Mouse (Mus musculus) left cerebral cortex, adult 8-10 months (tissue): Measurements from ENCODE around the gene Tcp11l1. TPM values are rescaled to one million over a fixed set of nuclear protein-coding genes. Genes with fewer than 3 reads are reported as not detected.

Experiments
- DNase-seq, 2 experiments: peaks; one replicate each; pipeline ENCODE4 v3.0.0; 2022; ENCODE audit warnings: low spot score in 2 of 2
- total RNA-seq, 4 experiments: library from RNA; stranded (reverse); gene quantifications; 2 replicates each; pipeline ENCODE4 v1.2.4; 2022

The Tcp11l1 gene
- total RNA-seq, 4 experiments from 2014 or later: 34.4 to 45.6 (median 39.4) TPM

GRCm38 (mm10) chr2:104712486-104712809 is 479 bp upstream of the Tcp11l1 start:
- no peak for DNase-seq

DNA sequence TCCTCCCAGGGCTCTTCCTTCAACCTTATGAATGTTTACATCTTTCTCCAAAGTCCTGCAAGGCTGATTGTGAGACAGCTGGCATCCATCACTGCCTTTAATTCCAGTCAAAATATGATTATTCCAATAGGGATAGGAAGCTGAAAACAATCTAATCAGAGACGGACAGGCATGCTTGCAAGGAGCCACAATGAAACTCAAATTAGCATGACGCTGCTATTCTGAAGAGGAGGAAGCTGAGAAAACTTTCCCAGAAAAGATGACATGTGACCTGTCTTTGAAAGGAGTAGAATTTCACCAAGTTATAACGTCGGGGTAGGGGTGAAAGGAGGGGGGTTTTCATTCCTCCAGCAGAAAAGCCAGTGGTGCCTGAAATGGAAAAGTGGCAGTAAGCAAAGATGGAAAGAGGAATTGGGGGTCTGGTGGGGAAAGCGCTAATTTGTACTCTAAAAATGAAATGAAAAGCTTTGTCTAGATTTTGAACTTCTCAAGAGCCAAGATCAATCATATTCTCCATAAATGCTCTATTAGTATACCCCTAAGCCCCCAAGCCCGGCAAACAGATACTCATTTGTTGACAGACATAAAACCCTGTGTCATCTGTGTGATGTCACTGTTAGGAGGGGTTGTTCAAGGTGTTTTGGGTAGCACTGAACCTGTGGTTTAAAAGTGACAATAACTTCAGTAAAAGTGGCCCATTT is 1.1 kb downstream of the Tcp11l1 start:
- DNase-seq: no peak

GRCm38 (mm10) chr2:104709786-104710337 is 2.1 kb downstream of the Tcp11l1 start:
- no peak for DNase-seq

GRCm38 (mm10) chr2:104704355-104704754 is 7.6 kb downstream of the Tcp11l1 start:
- no peak for DNase-seq

DNA sequence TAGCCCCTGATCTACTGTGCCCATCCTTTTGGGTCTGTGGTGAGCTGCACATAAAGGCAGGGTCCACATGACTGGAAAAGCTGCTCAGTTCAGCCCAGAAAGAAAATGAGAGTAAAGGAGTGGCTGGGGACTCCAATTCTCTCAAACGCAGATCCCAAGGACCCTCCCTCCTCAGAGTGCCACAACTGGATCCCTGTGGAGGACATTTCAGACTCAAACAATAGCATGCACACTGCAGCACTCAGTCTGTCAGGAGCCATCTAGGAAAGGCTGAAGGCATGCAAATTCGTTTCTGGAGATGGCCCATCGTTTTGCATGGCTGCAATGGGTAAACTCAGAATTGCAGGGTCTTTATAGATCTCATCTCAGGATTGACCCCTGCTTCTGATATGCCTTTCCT is 8.8 kb downstream of the Tcp11l1 start:
- DNase-seq: no peak

DNA sequence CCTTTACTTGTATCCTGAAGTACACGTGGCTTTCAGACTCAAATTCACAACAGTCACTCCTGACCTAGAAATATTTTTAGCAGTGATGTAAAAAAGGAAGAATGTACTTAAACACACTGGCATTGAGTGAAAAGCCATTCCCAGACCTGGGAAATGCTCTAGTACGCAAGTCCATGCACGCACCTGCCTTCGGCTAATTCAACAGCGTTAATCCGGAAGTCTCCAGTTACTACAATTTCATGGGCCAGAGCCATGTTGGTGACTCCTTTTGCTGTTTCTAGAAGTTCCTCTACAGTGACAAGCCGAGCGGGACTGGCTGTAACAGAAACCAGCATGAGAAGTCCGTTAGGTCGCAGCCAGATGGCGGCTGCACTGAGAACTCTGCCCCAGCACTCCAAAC is 12.3 kb downstream of the Tcp11l1 start:
- DNase-seq: no peak

GRCm38 (mm10) chr2:104692551-104692950 is 19.4 kb downstream of the Tcp11l1 start:
- no peak for DNase-seq

GRCm38 (mm10) chr2:104690720-104691119 is 21.2 kb downstream of the Tcp11l1 start:
- no peak for DNase-seq

DNA sequence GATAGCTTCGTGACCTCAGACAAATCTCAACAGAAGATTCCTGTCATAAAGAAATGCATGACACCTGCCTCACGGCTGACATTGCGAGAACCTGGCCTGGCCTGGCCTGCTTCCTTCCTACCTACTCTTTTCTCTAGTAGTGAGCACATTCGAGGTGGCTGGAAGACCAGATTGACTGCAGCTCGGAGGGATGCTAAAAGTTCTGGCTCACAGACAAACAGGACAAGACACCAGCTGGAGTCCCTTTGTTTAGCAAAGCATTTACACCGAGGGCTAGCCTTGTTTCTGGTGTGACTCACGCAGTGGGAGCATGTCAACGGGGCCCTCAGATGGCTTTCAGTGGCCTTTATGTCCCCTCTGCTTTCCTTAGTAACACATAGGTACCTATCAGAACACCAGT is 23.2 kb downstream of the Tcp11l1 start:
- DNase-seq: no peak

- DNase-seq: no peak
Measured at GRCm38 (mm10) chr2:104688321-104688720, 23.6 kb downstream of the Tcp11l1 start.

- no peak for DNase-seq
Measured at GRCm38 (mm10) chr2:104687261-104687660, 24.7 kb downstream of the Tcp11l1 start.

DNA sequence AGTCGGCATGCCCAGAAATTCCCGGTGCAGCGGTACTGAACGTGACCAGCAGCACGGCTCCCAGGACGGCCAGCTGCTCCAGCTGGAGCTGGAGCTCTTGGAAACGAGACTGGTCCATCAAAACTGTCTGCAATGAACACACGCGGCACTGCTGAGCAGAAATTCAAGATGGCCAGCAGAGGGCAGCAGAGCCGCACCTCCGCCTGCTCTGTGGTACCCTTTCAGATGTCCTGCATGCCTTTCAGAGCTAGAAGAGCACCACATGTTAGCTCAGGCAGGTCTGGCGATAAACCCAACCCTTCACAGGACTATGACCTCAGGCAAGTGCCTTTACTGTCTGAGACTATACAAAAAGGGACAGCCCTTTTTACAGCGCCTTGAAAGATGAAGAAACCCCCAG is 26.6 kb downstream of the Tcp11l1 start:
- peak; percentile 52 to 61 for DNase-seq

GRCm38 (mm10) chr2:104684771-104685170 is 27.2 kb downstream of the Tcp11l1 start:
- no peak for DNase-seq

DNA sequence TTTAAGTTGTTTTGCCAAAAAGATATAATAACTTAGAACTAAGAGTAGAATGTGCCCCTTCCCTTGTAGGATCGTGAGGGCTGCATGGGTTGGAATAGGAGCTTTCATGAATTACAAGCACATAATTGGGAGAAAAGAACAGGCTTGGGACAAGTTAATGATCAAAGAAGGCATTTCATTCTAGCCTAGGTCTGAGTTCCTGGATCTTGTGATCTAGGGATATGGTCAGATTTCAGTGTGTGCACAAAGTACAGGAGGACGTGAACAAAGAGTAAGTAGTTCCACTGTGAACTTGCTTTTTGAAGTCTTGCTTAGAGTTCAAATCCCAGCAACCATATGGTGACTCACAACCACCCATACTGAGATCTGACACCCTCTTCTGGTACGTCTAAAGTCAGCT is 34.6 kb downstream of the Tcp11l1 start:
- DNase-seq: no peak

- DNase-seq: no peak
Measured at GRCm38 (mm10) chr2:104671724-104672123, 40.2 kb downstream of the Tcp11l1 start.

GRCm38 (mm10) chr2:104669122-104669804 is 42.7 kb downstream of the Tcp11l1 start:
- DNase-seq: no peak

DNA sequence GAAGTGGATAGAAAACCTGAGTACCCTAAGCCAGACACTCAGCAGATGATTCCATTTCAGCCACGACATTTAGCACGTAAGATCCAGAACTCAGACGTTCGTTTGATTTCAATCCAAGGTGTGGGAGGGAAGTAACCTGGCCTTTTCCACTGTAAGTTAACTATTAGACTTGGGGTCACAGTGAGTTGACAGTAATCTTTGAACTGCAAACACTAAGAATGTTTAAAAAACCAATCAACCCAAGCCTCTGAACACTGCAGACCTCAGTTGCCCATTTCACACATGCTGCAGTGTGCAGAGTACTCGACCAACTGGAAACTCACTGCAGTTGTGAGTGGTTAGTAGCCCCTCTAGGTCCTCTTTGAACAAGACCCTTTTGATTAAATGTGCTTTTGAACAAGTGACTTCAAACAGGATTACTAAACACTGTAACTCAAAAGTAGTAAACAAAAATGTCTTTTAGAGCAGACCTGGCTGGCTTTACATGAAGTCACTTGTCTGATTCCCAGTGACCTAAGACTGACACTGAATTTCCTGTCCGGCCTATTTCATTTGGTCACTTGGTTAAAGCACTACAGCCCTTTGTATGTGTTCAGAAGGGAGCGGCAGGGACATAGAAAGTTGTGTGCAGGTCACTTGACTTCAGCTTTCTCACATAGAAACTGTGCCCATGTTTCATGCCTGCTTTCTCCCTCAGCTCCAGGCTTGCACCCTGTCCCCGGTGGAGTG is 48.4 kb downstream of the Tcp11l1 start:
- no peak for DNase-seq

DNA sequence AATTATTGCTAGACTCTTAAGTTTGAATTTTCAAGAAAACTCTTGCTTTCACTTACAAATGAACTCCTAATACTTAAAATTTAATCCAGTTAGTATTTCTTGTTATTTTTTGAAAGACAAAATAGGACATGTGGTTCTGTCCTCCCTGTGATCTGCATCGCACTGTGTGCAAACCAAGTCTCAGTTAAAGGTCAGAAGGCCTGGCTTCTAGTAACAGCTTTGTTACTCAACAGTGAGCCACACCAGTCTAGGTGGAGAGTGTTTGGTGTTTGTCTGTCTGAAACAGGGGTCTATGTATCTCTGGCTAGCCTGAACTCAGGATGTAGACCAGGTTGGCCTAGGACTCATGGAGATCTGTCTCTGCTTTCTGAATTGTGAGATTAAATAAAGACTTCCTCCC is 53.3 kb downstream of the Tcp11l1 start:
- DNase-seq: no peak

DNA sequence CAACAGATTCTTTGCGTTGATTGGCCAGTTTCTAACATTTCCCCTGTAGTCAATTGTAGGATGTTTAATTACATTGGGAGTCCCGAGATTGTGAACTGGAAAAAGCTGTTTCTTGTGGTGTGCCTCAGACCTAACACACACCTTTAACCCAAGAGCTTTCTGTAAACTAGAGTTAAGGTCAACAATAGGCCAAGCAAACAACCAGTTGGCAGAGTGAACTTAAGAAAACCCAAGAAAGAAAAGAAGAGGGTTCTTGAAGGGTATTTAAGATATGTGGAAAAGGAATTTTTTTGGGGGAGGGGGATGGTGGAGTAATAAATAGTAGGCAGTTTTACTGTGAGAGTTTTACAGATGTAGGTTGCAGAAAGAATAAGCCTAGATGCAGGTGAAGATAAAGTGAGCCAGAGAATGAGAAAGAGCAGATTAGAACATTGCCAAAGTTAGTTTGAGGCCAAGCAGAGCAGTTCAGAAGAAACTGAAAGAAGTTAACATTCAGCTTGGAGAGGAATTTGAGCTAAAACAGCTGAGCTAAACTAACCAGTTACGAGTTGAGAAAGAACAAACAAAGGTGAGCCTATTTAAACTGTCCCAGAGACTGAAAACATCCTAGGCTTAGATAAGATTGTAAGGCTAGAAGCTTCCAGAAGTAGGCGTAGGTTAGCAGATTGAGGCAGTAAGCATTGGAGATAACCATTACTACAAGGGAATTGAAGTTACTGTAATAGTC is 95.8 kb downstream of the Tcp11l1 start:
- no peak for DNase-seq

- DNase-seq: no peak
Measured at GRCm38 (mm10) chr2:104614786-104615185, 97.2 kb downstream of the Tcp11l1 start.
